ENCODE assay signal across 28 mouse cellular contexts in the genomic region with DNA sequence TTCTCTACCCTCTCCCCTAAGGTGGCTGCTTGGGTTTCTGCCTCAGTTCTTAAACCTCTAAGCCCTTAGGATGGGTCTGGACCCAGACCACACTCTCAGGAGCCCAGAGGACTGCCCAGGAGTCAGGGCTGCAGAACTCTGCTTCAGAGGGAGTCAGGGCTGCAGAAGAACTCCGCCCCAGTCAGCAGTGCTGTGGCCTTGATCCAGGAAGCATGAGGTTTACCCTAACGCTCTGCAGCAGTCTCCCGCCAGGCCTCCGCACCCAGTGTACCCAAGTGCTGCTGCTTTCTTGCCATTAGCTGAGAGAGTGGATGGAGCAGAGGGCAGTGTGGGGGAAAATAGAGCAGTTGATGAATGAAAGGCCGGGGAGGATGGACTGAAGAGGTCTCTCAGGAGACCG. TPM values are rescaled to one million over a fixed set of nuclear protein-coding genes. Genes with fewer than 3 reads are reported as not detected.
A peak's percentile ranks its signal among the peaks of the same experiment; 100 is the strongest.
DNase-seq lines count a peak whose midpoint lies in the region; ATAC-seq lines count a peak whose summit lies in the region.
"Had no signal": no experiment of that assay in that cellular context is flagged by ENCODE, and none has a peak within 500 bp of the region (broad histone marks: within the 10 kb centered on the region; RNA-seq: fewer than 3 reads in every experiment).

No protein-coding gene starts in this region.

- H3K9me3 ChIP-seq in forebrain, embryonic 13.5 days (replicated peaks): no peaks in the 10 kb centered on the region
- no peaks in the 10 kb centered on the region for H3K9me3 ChIP-seq in forebrain, embryonic 16.5 days (ENCODE audit: control insufficient read depth, low read length)
- no peaks in the 10 kb centered on the region for H3K9me3 ChIP-seq in heart, embryonic 15.5 days (replicated peaks)
- H3K9me3 ChIP-seq: hindbrain, embryonic 13.5 days; limb, embryonic 12.5 days; liver, embryonic 15.5 days; neural tube, embryonic 13.5 days had no signal

- DNase-seq in heart, adult 9 months (ENCODE audit: low spot score in 2 of 2): no peak
- DNase-seq in NIH3T3 (ENCODE audit: low read depth): peak; percentile 26
- peak; percentile 46 to 58 for DNase-seq in adrenal gland, postnatal 36 days
- DNase-seq in frontal cortex, postnatal 36 days (ENCODE audit: low spot score in 2 of 2): no peak
- DNase-seq: cerebellum, adult 2 months; cerebellum, postnatal 14 days; gastrocnemius, postnatal 14 days; heart, adult 11 months; heart, postnatal 36 days; kidney, adult 8-10 months; kidney, postnatal 10 days; layer of hippocampus, postnatal 36 days; lung, embryonic 14.5 days; lung, postnatal 14 days; thymus, adult 2 months; thymus, postnatal 36 days had no signal

- H3K27me3 ChIP-seq in forebrain, embryonic 13.5 days: peaks cover 32% of the 10 kb centered on the region
- 0 out of 2 replicates have a peak, but pooled peaks cover 2% of the 10 kb centered on the region for H3K27me3 ChIP-seq in forebrain, embryonic 16.5 days (replicated peaks; ENCODE audit: control insufficient read depth, insufficient read depth, low read length)
- H3K27me3 ChIP-seq in heart, embryonic 15.5 days: peaks cover 28% of the 10 kb centered on the region

- no peak overlapping the region for H3K27ac ChIP-seq in forebrain, embryonic 13.5 days
- no peak overlapping the region for H3K27ac ChIP-seq in forebrain, embryonic 16.5 days (ENCODE audit: low read length)
- H3K27ac ChIP-seq in heart, embryonic 15.5 days: no peak overlapping the region
- H3K27ac ChIP-seq: limb, embryonic 12.5 days; liver, embryonic 15.5 days; neural tube, embryonic 13.5 days had no signal

- H3K4me1 ChIP-seq in forebrain, embryonic 13.5 days: peaks cover 14% of the 10 kb centered on the region
- H3K4me1 ChIP-seq in forebrain, embryonic 16.5 days (replicated peaks; ENCODE audit: control insufficient read depth, insufficient read depth, low read length): peaks cover 16% of the 10 kb centered on the region
- H3K4me1 ChIP-seq in heart, embryonic 15.5 days (replicated peaks): peaks cover 40% of the 10 kb centered on the region
- H3K4me1 ChIP-seq: liver, embryonic 15.5 days had no signal

- 67% methylated on average over 6 of the region's 6 CpGs for WGBS in forebrain, embryonic 13.5 days
- 58% methylated on average over 6 of the region's 6 CpGs for WGBS in forebrain, embryonic 16.5 days
- WGBS in heart, embryonic 15.5 days: 40% methylated on average over 6 of the region's 6 CpGs

- no peaks in the 10 kb centered on the region for H3K36me3 ChIP-seq in forebrain, embryonic 13.5 days (ENCODE audit: poor library complexity, severe bottlenecking)
- H3K36me3 ChIP-seq in forebrain, embryonic 16.5 days (ENCODE audit: control insufficient read depth, insufficient read depth): no peaks in the 10 kb centered on the region
- H3K36me3 ChIP-seq in heart, embryonic 15.5 days: no peaks in the 10 kb centered on the region
- H3K36me3 ChIP-seq: hindbrain, embryonic 13.5 days; limb, embryonic 12.5 days; liver, embryonic 15.5 days; neural tube, embryonic 13.5 days had no signal

- H3K4me2 ChIP-seq in forebrain, embryonic 13.5 days: no peak overlapping the region
- no peak overlapping the region for H3K4me2 ChIP-seq in forebrain, embryonic 16.5 days (ENCODE audit: low read length)
- H3K4me2 ChIP-seq in heart, embryonic 15.5 days: peak overlapping the region; percentile 70
- H3K4me2 ChIP-seq: liver, embryonic 15.5 days had no signal

- H3K4me3 ChIP-seq in forebrain, embryonic 13.5 days: no peak overlapping the region
- no peak overlapping the region for H3K4me3 ChIP-seq in forebrain, embryonic 16.5 days (replicated peaks; ENCODE audit: low read length)
- H3K4me3 ChIP-seq in heart, embryonic 15.5 days: no peak overlapping the region
- H3K4me3 ChIP-seq: erythroblast, embryonic 14.5 days; liver, embryonic 15.5 days had no signal

- no peak for ATAC-seq in forebrain, embryonic 13.5 days
- ATAC-seq in forebrain, embryonic 16.5 days: no peak
- no peak for ATAC-seq in heart, embryonic 15.5 days (replicated peaks; ENCODE audit: insufficient number of reproducible peaks, insufficient read depth, low FRiP score, low read depth)
- ATAC-seq: activated CD4-positive, CD25-positive, alpha-beta regulatory T cell, adult 4 months; CD4-positive, CD25-positive, alpha-beta regulatory T cell, adult 4 months; intestine, embryonic 16.5 days had no signal

- peak overlapping the region; percentile 4; the same call in 1 of the 2 replicates for H3K9ac ChIP-seq in forebrain, embryonic 13.5 days
- no peak overlapping the region for H3K9ac ChIP-seq in forebrain, embryonic 16.5 days (replicated peaks; ENCODE audit: low read depth, low read length)
- H3K9ac ChIP-seq in heart, embryonic 15.5 days: peak overlapping the region; percentile 56; the same call in 1 of the 2 replicates
- H3K9ac ChIP-seq: limb, embryonic 12.5 days; liver, embryonic 15.5 days; lung, embryonic 14.5 days had no signal

RNA-seq across cellular contexts. Expression of gene Grip2, which starts 19.0 kb away (rescaled TPM):
- polyA plus RNA-seq in forebrain, embryonic 13.5 days (2015; fragmentation: Nextera tagmentation; extraction: Ambion mirVana): 2.2 and 3.1 TPM in 2 replicates
- 11.4 and 13.6 TPM in 2 replicates for polyA plus RNA-seq in forebrain, embryonic 16.5 days (2015; fragmentation: Nextera tagmentation; extraction: Ambion mirVana)
- polyA plus RNA-seq in heart, embryonic 15.5 days (2015; fragmentation: Nextera tagmentation; extraction: Ambion mirVana): 7.9 and 9.6 TPM in 2 replicates
- 1 to 10 TPM; 1.2 to 1.7 TPM for total RNA-seq in adrenal gland, postnatal 36 days (2021)
- total RNA-seq: liver, adult 2 months had no signal
- polyA plus RNA-seq: erythroblast, embryonic 14.5 days had no signal

Comparison
In these comparisons a context has a peak if more than half of its experiments do, and no peak if none do; other contexts are left out.
1. DNase-seq: peak in NIH3T3 (single experiment) and adrenal gland, postnatal 36 days (2 of 2); none in heart, adult 9 months (0 of 2) and frontal cortex, postnatal 36 days (0 of 2).